In the genomic region with DNA sequence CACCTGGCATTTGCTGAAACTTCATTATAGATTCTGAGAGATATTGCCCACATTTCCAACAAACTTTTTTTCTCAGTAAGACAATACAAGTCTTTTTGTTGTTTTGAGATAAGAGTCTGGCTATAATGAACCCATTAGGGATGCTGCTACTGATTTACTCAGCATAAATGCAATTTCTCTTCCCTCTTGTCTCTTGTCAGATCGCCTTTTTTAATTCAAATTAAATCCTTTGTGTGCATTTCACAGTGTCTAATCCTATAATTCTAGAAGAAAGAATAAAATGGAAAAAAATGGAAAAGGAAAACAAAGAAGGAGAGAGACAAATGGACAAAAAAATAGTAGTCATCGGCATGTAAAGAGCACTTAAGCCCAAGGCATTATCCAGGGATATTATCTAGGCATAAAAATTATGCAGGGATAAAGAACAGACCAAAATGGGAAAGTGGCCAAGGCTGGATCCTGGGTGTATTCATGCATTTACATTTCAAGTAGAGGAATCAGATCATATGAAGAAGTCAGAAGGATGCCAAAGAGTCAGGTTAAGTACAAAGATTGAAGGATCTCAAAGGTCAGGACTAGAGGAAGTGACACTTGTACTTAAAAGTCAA, we compare ENCODE assay signal across 17 mouse cellular contexts.
"Had no signal": no experiment of that assay in that cellular context is flagged by ENCODE, and none has a peak within 500 bp of the region (broad histone marks: within the 10 kb centered on the region; RNA-seq: fewer than 3 reads in every experiment).

No protein-coding gene starts in this region.

- ATAC-seq: intestine, postnatal 0 days; liver, postnatal 0 days; lung, postnatal 0 days had no signal

- H3K4me2 ChIP-seq: limb, embryonic 12.5 days; limb, embryonic 15.5 days; liver, embryonic 11.5 days; lung, embryonic 14.5 days had no signal

- H3K27me3 ChIP-seq: limb, embryonic 12.5 days; limb, embryonic 15.5 days had no signal

- H3K9me3 ChIP-seq: limb, embryonic 12.5 days; limb, embryonic 15.5 days had no signal

- H3K27ac ChIP-seq: kidney, postnatal 0 days; layer of hippocampus, adult 2 months; limb, embryonic 12.5 days; limb, embryonic 15.5 days; liver, embryonic 14.5 days; macrophage had no signal

- H3K9ac ChIP-seq: limb, embryonic 12.5 days; limb, embryonic 15.5 days; liver, embryonic 14.5 days; liver, postnatal 0 days; lung, embryonic 14.5 days had no signal

- DNase-seq: kidney, adult 2 months; kidney, postnatal 25 days; layer of hippocampus, adult 9-11 months; liver, postnatal 0 days; lung, embryonic 14.5 days; right cerebral cortex, postnatal 14 days; right cerebral cortex, postnatal 4 days; thymus, postnatal 36 days had no signal

- H3K4me3 ChIP-seq: layer of hippocampus, adult 2 months; limb, embryonic 12.5 days; limb, embryonic 15.5 days had no signal

- H3K36me3 ChIP-seq: limb, embryonic 12.5 days; limb, embryonic 15.5 days had no signal

- H3K4me1 ChIP-seq: limb, embryonic 12.5 days; limb, embryonic 15.5 days had no signal
